Mouse (Mus musculus) hindbrain, embryonic 12.5 days (tissue): ENCODE data around the gene Capn2. TPM values are rescaled to one million over a fixed set of nuclear protein-coding genes. Genes with fewer than 3 reads are reported as not detected.
A peak's percentile ranks its signal among the peaks of the same experiment; 100 is the strongest.

ENCODE experiments used
- ATAC-seq: fragments of 200-750 bp; cut with Nextera tagmentation; 2 replicates; pipeline ENCODE4 v1.8.0; 2017; ENCODE audit warnings: moderate TSS enrichment; ENCODE audit not compliant: low FRiP score
- H3K27ac ChIP-seq: fragments of 300-500 bp; sonication (generic); 2 replicates; pipeline ENCODE4 v1.5.1; 2016; ENCODE audit warnings: mild to moderate bottlenecking
- H3K27me3 ChIP-seq: fragments of 300-500 bp; sonication (generic); 2 replicates; pipeline ENCODE4 v1.6.1; 2016; ENCODE audit warnings: mild to moderate bottlenecking
- H3K36me3 ChIP-seq: fragments of 300-500 bp; sonication (generic); 2 replicates; pipeline ENCODE4 v1.6.1; 2016; ENCODE audit warnings: mild to moderate bottlenecking
- H3K4me1 ChIP-seq: fragments of 300-500 bp; sonication (generic); 2 replicates; pipeline ENCODE4 v1.6.1; 2016
- H3K4me2 ChIP-seq: fragments of 300-500 bp; sonication (generic); replicated peaks from 2 replicates; pipeline ENCODE4 v1.6.1; 2016; ENCODE audit warnings: mild to moderate bottlenecking
- H3K4me3 ChIP-seq: fragments of 300-500 bp; sonication (generic); 2 replicates; pipeline ENCODE4 v1.5.1; 2016; ENCODE audit warnings: mild to moderate bottlenecking
- H3K9ac ChIP-seq: fragments of 300-500 bp; sonication (generic); 2 replicates; pipeline ENCODE4 v1.6.1; 2016; ENCODE audit warnings: mild to moderate bottlenecking, moderate library complexity
- H3K9me3 ChIP-seq: fragments of 300-500 bp; sonication (generic); replicated peaks from 2 replicates; pipeline ENCODE4 v1.6.1; 2016; ENCODE audit warnings: mild to moderate bottlenecking
- WGBS: fragments of 180-500 bp; shearing (Covaris S2); methylation state at CpG from one replicate; pipeline ENCODE4 v1.1.7; 2016; 5-methylcytosine and 5-hydroxymethylcytosine counted together
- polyA plus RNA-seq: library from polyadenylated mRNA; unstranded; fragments of >200 nt; fragmentation: Nextera tagmentation; extraction: Ambion mirVana; gene quantifications from 2 replicates; pipeline ENCODE4 v1.2.1, GENCODE M21; 2016

The Capn2 gene
- polyA plus RNA-seq, 1 experiment from 2014 or later = 136 TPM

DNA sequence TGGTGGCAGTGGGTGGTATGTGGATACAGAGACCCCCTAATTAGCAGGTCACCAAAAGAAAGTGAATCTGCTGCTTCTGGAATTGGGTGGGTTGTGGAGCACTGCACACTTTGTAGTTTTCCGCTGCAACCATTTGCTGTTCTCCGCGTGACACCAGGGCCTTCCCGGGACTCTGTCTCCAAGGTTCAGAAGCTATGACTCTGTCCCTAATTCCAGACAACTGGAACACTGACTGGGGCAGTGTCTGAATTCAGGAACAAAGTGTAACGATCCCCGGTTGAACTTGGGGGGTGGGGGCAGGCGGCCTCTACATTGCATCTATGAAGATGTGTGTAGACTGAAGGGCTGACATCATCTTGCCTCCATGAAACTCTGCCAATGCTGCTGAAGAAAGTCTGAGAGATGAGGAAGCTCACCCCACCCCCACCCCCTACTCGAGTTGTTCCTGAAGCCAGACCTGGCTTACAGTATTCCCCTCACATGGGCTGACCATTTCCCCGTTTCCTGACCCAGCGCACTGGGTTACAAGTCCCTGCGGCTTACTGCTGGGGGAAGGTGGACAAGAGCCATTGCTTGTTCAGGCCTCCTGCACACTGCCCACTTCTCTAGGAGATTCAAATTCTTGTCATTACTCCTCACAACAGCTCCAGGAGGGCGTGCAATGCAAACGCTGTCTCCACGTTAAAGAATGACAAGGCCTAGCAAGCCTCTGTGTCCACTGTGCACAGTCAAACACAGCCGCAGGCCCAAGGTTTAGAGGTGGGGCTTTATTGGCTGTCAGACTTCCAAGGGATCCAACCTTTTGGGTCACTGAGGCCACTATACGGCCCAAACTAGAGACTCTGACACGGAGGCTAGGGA lies 22.9 kb downstream of the Capn2 start:
- no peak overlapping the region for H3K4me2 ChIP-seq
- no peak for ATAC-seq
- H3K36me3 ChIP-seq = 0 out of 2 replicates have a peak, but pooled peaks cover 6% of the 10 kb centered on the region
- peaks cover 22% of the 10 kb centered on the region for H3K4me1 ChIP-seq
- H3K27ac ChIP-seq = no peak overlapping the region
- H3K4me3 ChIP-seq = no peak overlapping the region
- WGBS = 68% methylated on average over 17 of the region's 17 CpGs
- no peaks in the 10 kb centered on the region for H3K9me3 ChIP-seq
- no peak overlapping the region for H3K9ac ChIP-seq
- no peaks in the 10 kb centered on the region for H3K27me3 ChIP-seq

DNA sequence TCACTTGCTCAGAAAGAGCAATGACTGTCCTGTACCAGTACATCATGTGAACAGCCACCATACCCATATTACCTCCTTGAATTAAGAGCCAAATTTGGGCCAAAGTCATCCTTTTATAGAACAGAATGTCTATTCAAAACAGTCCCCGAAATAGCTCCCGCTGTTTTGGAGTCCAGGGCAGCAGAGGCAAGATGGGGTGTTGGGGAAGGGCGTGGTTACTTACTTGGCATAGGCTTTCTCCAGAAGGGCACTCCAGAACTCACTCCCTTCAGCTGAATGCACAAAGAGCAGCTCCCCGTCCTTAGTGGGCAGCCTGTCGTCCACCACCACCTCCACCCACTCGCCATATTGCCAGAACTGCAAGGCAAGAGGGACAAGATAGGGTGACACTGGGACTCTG lies 25.6 kb downstream of the Capn2 start:
- Histone ChIP-seq H3K9me3 (no peaks in the 10 kb centered on the region), H3K4me1 (peaks cover 22% of the 10 kb centered on the region), H3K4me2 (no peak overlapping the region), H3K9ac (no peak overlapping the region), H3K27me3 (no peaks in the 10 kb centered on the region), H3K27ac (no peak overlapping the region), H3K36me3 (peaks cover 20% of the 10 kb centered on the region), H3K4me3 (no peak overlapping the region)
- ATAC-seq = no peak
- WGBS = 95% methylated on average over 6 of the region's 6 CpGs

DNA sequence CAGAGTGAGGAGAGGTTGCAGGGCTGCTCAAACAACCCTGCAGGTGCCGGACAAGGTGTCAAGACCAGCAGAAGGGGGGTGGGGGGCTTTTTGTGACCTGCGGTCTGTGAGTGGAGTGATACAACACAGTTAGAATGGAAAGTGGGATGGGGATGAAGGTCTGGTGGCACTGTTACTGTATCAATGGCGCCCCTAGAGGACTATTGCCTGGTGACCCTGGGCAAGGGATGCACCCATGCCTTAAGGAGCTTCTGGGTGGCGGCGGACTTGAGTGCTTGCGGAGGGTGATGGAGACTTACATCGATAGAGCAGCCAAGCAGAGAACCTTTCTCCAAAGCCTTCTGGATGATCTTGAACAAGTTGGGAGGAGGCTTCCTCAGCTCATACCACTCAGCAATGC lies 26.8 kb downstream of the Capn2 start:
- no peak for ATAC-seq
- H3K9ac ChIP-seq = no peak overlapping the region
- WGBS = 77% methylated on average over 7 of the region's 7 CpGs

DNA sequence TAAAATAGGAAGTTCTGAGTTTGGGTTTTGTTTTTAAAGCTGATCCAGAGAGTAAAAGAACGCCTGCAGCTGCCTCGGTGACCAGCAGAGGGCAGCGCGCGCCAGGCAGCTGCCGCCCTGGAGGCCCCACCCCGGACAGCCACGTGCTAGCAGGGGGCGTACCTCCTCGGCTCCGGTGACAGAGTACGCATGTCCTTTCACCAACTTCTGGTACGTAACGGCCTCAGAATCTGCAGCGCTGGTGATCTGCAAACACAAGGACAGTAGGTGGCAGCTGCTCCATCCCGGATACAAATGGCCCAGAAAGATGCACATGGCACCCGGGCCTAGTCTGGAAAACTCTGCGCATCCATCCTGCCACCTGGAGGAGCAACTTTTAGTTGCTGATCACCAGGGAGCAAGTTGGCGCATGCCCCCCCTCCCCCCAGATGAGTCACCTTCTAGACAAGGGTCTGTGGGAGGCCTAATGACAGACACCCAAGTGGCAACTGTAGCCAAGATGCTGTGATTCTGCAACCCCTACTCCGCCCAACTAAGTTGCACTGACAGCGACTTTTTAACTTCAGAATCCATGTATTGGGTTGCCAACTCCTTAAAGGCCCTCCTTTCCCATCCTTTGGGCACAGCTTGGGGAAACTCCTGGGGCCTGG lies 27.5 kb downstream of the Capn2 start:
- H3K4me3 ChIP-seq = 0 out of 2 replicates have a peak overlapping the region, but pooled peaks have one; percentile 2
- no peaks in the 10 kb centered on the region for H3K27me3 ChIP-seq
- H3K27ac ChIP-seq = 0 out of 2 replicates have a peak overlapping the region, but pooled peaks have one; percentile 23
- H3K9ac ChIP-seq = no peak overlapping the region
- peak; percentile 92 for ATAC-seq
- H3K4me2 ChIP-seq = peak overlapping the region; percentile 47
- peaks cover 16% of the 10 kb centered on the region for H3K4me1 ChIP-seq
- no peaks in the 10 kb centered on the region for H3K9me3 ChIP-seq
- WGBS = 11% methylated on average over 21 of the region's 21 CpGs
- H3K36me3 ChIP-seq = peaks cover 37% of the 10 kb centered on the region

More for the DNA sequence above, 26.8 kb downstream of the Capn2 start:
- H3K9me3 ChIP-seq = no peaks in the 10 kb centered on the region
- H3K4me1 ChIP-seq = peaks cover 19% of the 10 kb centered on the region
- no peaks in the 10 kb centered on the region for H3K27me3 ChIP-seq
- H3K27ac ChIP-seq = 0 out of 2 replicates have a peak overlapping the region, but pooled peaks have one; percentile 23
- H3K4me2 ChIP-seq = no peak overlapping the region
- H3K36me3 ChIP-seq = peaks cover 31% of the 10 kb centered on the region
- no peak overlapping the region for H3K4me3 ChIP-seq

DNA sequence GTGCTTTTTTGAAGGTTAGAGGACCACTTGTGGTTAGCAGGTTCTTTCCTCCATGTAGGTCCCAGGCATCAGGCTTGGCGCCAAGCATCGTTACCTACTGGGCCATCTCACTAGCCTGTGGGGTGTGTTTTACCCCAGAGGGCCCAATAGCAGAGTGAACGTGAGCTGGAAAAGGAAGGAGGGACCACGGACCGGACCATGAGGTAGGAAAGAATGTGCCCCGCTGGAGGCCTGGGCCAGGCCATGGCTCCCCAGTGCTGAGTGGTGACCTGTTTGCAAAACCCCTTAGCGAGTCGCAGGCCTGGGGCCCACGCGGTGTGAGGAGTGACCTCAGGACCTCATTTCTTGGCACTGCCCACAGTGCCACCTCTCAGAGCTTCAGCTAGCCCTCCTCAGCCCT lies 28.9 kb downstream of the Capn2 start:
- no peaks in the 10 kb centered on the region for H3K27me3 ChIP-seq
- H3K4me2 ChIP-seq = no peak overlapping the region
- no peak for ATAC-seq
- H3K4me1 ChIP-seq = peaks cover 11% of the 10 kb centered on the region
- no peak overlapping the region for H3K27ac ChIP-seq
- no peak overlapping the region for H3K9ac ChIP-seq
- peaks cover 52% of the 10 kb centered on the region for H3K36me3 ChIP-seq
- WGBS = 95% methylated on average over 10 of the region's 10 CpGs
- no peak overlapping the region for H3K4me3 ChIP-seq
- no peaks in the 10 kb centered on the region for H3K9me3 ChIP-seq

DNA sequence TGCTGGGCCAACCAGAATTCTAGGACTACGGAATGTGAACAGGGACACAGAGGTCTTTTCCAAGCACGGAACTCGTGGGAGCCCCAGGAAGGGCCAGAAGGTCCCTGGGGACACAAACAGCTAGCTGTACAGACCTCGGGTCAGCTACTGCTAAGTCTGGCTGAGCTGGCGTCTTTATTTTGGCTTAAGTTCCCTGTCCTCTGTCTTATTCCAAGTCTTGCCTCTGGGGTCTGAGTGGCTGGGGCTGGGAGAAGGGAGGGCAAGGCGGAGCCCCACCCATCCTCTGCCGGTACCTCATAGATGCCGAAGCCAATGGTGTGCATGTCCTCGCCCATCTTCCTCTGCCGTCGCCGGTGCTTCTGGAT lies 33.5 kb downstream of the Capn2 start:
- Histone ChIP-seq H3K36me3 (peaks cover 88% of the 10 kb centered on the region), H3K27me3 (no peaks in the 10 kb centered on the region), H3K4me3 (no peak overlapping the region), H3K4me2 (no peak overlapping the region), H3K27ac (no peak overlapping the region), H3K9ac (no peak overlapping the region), H3K4me1 (no peaks in the 10 kb centered on the region), H3K9me3 (no peaks in the 10 kb centered on the region)
- 93% methylated on average over 12 of the region's 12 CpGs for WGBS
- no peak for ATAC-seq

DNA sequence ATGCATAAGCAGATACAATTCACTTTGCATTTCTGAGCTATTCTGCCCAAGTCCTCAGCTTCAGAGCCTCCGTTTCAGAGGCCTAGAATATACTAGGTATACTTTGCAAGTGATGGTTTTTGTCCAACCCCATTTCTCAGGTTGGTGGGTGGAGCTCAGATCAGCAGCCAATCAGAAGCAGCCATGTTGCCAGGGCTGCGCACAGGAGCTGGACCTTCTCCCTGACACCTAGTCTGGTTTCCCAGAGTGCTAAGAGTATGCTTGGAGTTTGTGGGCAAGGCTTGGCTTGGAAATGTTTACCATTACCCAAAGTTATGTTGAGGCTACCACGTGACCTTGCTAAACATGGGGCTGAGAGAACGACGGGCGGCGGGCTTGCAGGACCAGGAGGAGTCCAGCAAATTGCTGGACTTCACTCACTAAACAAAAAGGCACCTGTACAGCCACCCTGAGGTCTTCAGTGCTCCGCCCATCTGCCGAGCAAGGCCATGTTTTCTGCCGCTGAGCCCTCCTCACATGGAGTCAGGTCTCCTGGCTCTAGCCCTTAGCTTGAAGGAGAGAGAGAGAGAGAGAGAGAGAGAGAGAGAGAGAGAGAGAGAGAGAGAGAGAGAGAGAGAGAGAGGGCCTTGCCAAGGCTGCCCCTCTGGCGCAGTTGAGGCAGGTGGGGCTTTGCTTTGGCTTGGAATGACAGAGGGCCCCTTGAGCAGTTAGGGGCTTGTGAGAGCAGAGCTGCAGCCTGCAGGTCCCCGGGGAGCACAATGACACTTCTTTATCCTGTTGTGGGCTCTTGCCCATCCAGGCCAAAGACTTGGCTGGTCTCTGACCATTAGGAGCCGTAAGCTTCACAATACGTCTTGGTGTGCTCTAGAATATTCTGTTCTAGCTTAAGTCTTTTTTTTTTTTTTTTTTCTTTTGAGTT lies 34.2 kb downstream of the Capn2 start:
- Histone ChIP-seq H3K9ac (no peak overlapping the region), H3K36me3 (peaks cover 88% of the 10 kb centered on the region)

DNA sequence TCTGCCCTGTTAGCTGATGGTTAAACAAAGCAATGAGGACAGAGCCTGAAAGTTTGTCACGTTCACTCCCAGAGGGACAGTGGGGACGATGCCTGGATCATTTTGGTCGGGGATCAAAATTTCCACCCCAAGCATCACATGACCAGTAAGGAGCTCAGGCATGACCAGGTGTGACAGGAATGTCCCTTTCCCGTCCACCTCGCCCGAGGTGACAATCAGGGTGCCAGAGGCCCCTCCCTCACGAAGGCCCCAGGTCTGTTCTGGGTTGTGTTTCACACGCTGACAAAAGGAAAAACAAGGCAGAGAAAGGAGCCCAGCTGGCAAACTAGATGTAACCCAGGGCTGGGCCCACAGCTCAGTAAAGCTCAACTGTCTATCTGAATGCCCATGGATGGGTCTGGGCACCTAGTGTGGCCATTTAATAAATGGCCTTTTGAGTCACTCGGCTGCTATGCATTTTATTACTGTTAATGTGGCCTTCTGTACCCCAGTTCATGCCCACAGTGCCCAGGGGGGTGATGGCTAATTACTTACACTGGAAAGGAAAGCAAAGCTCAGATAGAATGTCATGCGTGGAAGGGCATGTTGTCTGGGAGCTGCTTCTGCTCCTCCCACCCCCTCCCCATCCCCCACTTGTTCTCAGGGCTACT lies 35.6 kb downstream of the Capn2 start:
- WGBS = 90% methylated on average over 10 of the region's 10 CpGs
- no peaks in the 10 kb centered on the region for H3K27me3 ChIP-seq
- H3K36me3 ChIP-seq = peaks cover 92% of the 10 kb centered on the region
- H3K9ac ChIP-seq = no peak overlapping the region
- H3K4me3 ChIP-seq = no peak overlapping the region
- no peaks in the 10 kb centered on the region for H3K9me3 ChIP-seq
- H3K4me2 ChIP-seq = no peak overlapping the region
- H3K4me1 ChIP-seq = no peaks in the 10 kb centered on the region
- no peak for ATAC-seq
- no peak overlapping the region for H3K27ac ChIP-seq

More for the DNA sequence above, 34.2 kb downstream of the Capn2 start:
- H3K9me3 ChIP-seq = no peaks in the 10 kb centered on the region
- no peaks in the 10 kb centered on the region for H3K4me1 ChIP-seq
- no peak overlapping the region for H3K4me3 ChIP-seq
- WGBS = 91% methylated on average over 14 of the region's 14 CpGs
- no peak for ATAC-seq
- H3K27ac ChIP-seq = no peak overlapping the region
- no peaks in the 10 kb centered on the region for H3K27me3 ChIP-seq
- H3K4me2 ChIP-seq = no peak overlapping the region

DNA sequence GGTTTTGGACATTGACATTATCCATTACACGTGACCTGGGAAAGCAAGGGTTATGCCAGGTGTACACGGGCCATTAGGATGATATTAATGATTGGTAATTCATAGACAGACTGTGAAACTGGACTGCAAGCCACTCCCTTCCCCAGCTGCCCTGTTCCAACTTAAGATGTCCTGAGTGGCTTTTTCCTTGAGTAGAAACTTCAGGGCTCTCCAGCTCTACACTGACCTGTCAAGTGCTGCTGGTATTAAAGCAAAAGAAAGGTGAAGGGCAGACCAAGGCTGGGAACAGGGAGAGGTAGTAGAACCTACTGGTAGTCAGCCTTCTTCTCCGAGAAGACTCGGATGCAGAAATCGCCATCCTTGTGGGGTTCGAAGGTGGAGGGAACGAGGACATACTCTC lies 36.3 kb downstream of the Capn2 start:
- no peak for ATAC-seq
- H3K4me1 ChIP-seq = no peaks in the 10 kb centered on the region
- 97% methylated on average over 7 of the region's 7 CpGs for WGBS
- no peaks in the 10 kb centered on the region for H3K27me3 ChIP-seq
- no peaks in the 10 kb centered on the region for H3K9me3 ChIP-seq
- no peak overlapping the region for H3K9ac ChIP-seq
- no peak overlapping the region for H3K4me2 ChIP-seq
- no peak overlapping the region for H3K4me3 ChIP-seq
- no peak overlapping the region for H3K27ac ChIP-seq
- H3K36me3 ChIP-seq = peaks cover 90% of the 10 kb centered on the region

DNA sequence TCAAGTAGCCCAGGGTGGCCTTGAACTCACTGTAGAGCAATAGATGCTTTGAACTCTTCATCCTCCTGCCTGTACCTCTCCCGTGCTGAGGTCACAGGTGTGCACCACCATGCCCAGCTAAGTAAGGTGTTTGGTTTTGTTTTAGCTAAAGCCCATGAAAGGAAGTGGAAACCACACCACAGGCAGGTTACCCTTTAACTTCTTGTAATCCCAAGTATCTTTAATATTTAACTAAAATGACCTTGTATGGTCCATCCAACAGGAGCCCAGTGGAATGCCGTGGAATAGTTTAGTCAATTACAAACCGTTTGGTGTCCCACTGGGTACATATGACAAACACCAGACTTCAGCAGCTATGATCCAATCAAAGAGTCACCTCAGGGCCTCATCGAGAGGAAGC lies 38.5 kb downstream of the Capn2 start:
- Histone ChIP-seq H3K4me2 (no peak overlapping the region), H3K27me3 (no peaks in the 10 kb centered on the region), H3K9ac (no peak overlapping the region), H3K4me3 (no peak overlapping the region), H3K4me1 (no peaks in the 10 kb centered on the region), H3K36me3 (peaks cover 84% of the 10 kb centered on the region), H3K9me3 (no peaks in the 10 kb centered on the region), H3K27ac (no peak overlapping the region)
- no peak for ATAC-seq
- WGBS = 88% methylated on average over 4 of the region's 4 CpGs

DNA sequence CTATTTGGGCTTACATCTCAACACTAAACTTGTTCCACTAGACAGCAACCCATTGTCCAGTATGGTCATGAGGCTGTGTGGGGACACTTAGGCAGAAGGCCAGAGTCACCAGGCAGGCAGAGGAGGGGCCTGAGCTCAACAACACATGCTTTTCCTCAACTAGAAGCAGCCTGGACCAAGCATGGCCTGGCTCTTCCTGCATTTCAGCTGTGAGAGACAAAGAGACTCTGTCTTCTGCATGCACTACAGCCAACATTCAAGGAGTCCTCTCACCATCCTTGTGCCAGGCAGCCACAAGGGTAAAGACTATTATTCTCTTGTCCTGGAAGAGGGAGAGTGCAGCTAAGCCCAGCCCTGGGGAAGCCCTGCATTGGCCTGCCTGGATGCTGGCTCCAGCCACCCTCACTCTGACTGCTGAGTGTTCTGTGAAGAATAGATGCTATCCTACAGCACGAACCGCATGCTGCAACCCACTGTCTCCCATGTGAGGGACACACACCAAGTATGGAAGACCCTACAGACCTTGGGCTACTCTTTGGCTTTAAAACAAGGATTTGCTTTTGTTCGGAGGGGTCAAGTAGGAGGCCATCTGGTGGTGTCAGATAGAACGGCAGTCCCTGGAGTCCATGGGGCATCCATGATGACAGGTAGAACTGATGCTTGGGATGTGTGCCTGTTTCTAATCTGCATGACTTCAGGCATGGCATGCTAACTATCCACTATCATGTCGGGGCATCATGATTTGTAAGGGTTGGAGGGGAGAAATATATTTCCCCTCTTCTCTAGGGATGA lies 42.2 kb downstream of the Capn2 start:
- Histone ChIP-seq H3K27me3 (no peaks in the 10 kb centered on the region), H3K4me1 (no peaks in the 10 kb centered on the region), H3K36me3 (peaks cover 85% of the 10 kb centered on the region), H3K27ac (no peak overlapping the region), H3K4me2 (no peak overlapping the region), H3K4me3 (no peak overlapping the region), H3K9ac (no peak overlapping the region), H3K9me3 (no peaks in the 10 kb centered on the region)
- WGBS = 87% methylated on average over 5 of the region's 5 CpGs
- ATAC-seq = no peak
